Mouse (Mus musculus): Measurements from ENCODE around the gene Zgrf1. TPM values are rescaled to one million over a fixed set of nuclear protein-coding genes. Genes with fewer than 3 reads are reported as not detected.

The Zgrf1 gene
- polyA plus RNA-seq, 1 experiment from 2014 or later, result 1.1 TPM

DNA sequence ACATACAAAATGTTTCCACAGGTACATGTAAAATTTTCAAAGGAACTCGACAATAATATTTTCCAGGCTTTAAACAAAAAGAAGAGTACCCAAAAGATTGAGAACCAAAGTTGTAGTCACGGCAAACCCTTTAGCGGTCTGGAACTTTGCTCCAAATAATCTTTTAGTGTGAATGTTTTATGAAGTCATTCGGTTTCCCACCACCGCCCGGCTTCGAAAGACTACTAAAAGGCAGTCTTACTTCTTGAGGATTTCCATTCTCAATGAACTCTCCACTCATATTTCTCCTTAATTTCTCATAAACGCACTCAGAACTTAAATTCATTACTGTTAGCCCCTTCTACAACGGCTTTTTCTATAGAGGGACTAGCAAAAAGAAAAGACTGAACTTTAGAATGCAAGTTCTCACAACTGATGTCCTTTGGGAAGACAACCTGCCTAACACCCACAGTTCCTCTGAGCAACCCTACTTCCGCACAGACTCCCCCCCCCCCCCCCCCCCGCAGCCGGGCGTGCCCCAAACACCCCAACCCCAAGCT lies 786 bp upstream of the Zgrf1 start:
- TF ChIP-seq CTCF (IDR thresholded peaks at IDR 0.05; ENCODE audit: low read depth), result no peak
- ATAC-seq, result no peak
- Histone ChIP-seq H3K27ac (ENCODE audit: low read depth, low read length) (peak overlapping the region; percentile 85), H3K4me2 (replicated peaks; ENCODE audit: low read depth) (peak overlapping the region; percentile 64), H3K4me1 (replicated peaks; ENCODE audit: control insufficient read depth, insufficient read depth, low read length) (no peaks in the 10 kb centered on the region), H3K4me3 (ENCODE audit: low read depth, low read length) (peak overlapping the region; percentile 72), H3K9ac (ENCODE audit: low read depth, low read length) (peak overlapping the region; percentile 59), H3K36me3 (ENCODE audit: control insufficient read depth, insufficient read depth) (0 out of 2 replicates have a peak, but pooled peaks cover under 1% of the 10 kb centered on the region), H3K27me3 (replicated peaks; ENCODE audit: control insufficient read depth, insufficient read depth, low read length) (no peaks in the 10 kb centered on the region), H3K9me3 (ENCODE audit: control insufficient read depth) (no peaks in the 10 kb centered on the region)
- 2% methylated on average over 12 of the region's 13 CpGs for WGBS

GRCm38 (mm10) chr3:127553720-127554043 lies 393 bp downstream of the Zgrf1 start:
- Histone ChIP-seq H3K4me2 (replicated peaks; ENCODE audit: low read depth) (peak overlapping the region; percentile 75), H3K9ac (ENCODE audit: low read depth, low read length) (peak overlapping the region; percentile 55), H3K4me1 (replicated peaks; ENCODE audit: control insufficient read depth, insufficient read depth, low read length) (no peaks in the 10 kb centered on the region), H3K27ac (ENCODE audit: low read depth, low read length) (peak overlapping the region; percentile 46; the same call in 1 of the 2 replicates), H3K4me3 (ENCODE audit: low read depth, low read length) (peak overlapping the region; percentile 72), H3K36me3 (ENCODE audit: control insufficient read depth, insufficient read depth) (no peaks in the 10 kb centered on the region), H3K9me3 (ENCODE audit: control insufficient read depth) (no peaks in the 10 kb centered on the region), H3K27me3 (replicated peaks; ENCODE audit: control insufficient read depth, insufficient read depth, low read length) (no peaks in the 10 kb centered on the region)
- TF ChIP-seq CTCF (IDR thresholded peaks at IDR 0.05; ENCODE audit: low read depth), result no peak
- WGBS, result 3% methylated on average over 4 of the region's 4 CpGs
- no peak for ATAC-seq

DNA sequence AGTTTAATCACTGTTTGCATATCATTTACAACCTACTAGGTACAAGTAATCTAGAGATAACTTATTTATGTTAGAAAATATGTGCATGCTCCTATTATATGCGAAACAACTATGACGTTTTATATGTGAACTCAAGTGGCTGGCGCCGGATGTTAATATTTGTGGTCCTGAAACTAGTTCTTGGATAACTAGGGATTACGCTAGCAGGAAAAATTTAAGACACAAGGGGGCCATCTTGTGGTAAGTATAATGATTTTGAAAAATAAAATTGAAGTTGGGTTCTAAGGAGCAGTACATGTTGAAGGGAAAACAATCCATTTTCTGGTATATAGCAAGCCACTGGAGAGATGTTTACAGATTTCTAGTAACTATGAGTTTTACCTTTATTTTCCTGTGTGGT lies 1.4 kb downstream of the Zgrf1 start:
- Histone ChIP-seq H3K36me3 (ENCODE audit: control insufficient read depth, insufficient read depth) (no peaks in the 10 kb centered on the region), H3K4me1 (replicated peaks; ENCODE audit: control insufficient read depth, insufficient read depth, low read length) (no peaks in the 10 kb centered on the region), H3K9ac (ENCODE audit: low read depth, low read length) (no peak overlapping the region), H3K9me3 (ENCODE audit: control insufficient read depth) (no peaks in the 10 kb centered on the region), H3K27ac (ENCODE audit: low read depth, low read length) (no peak overlapping the region), H3K4me3 (ENCODE audit: low read depth, low read length) (no peak overlapping the region), H3K4me2 (replicated peaks; ENCODE audit: low read depth) (peak overlapping the region; percentile 75; the same call in 1 of the 2 replicates), H3K27me3 (replicated peaks; ENCODE audit: control insufficient read depth, insufficient read depth, low read length) (no peaks in the 10 kb centered on the region)
- no peak for ATAC-seq
- WGBS, result 36% methylated on average over 5 of the region's 5 CpGs
- peak; percentile 53 for TF ChIP-seq CTCF (IDR thresholded peaks at IDR 0.05; ENCODE audit: low read depth)

DNA sequence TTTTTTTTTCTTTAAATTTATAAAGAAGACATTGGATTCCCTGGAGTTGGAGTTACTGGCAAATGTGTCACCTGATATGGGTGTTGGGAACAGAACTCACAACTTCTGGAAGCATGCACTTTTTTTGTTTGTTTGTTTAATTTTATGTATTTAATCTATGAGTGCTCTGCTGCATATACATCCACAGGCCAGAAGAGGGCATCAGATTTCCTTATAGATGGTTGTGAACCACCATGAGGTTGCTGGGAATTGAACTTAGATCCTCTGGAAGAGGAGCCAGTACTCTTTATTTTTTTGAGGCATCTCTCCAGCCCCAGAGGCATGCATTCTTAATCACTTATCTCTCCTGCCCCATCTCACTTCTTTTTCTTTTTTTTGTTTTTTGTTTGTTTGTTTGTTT lies 4.9 kb downstream of the Zgrf1 start:
- peak; percentile 37 for TF ChIP-seq CTCF (IDR thresholded peaks at IDR 0.05; ENCODE audit: low read depth)
- H3K36me3 ChIP-seq (ENCODE audit: control insufficient read depth, insufficient read depth), result 0 out of 2 replicates have a peak, but pooled peaks cover 7% of the 10 kb centered on the region
- no peak overlapping the region for H3K9ac ChIP-seq (ENCODE audit: low read depth, low read length)
- ATAC-seq, result no peak
- no peak overlapping the region for H3K4me2 ChIP-seq (replicated peaks; ENCODE audit: low read depth)
- no peaks in the 10 kb centered on the region for H3K27me3 ChIP-seq (replicated peaks; ENCODE audit: control insufficient read depth, insufficient read depth, low read length)
- no peaks in the 10 kb centered on the region for H3K4me1 ChIP-seq (replicated peaks; ENCODE audit: control insufficient read depth, insufficient read depth, low read length)
- no peak overlapping the region for H3K27ac ChIP-seq (ENCODE audit: low read depth, low read length)
- no peak overlapping the region for H3K4me3 ChIP-seq (ENCODE audit: low read depth, low read length)
- H3K9me3 ChIP-seq (ENCODE audit: control insufficient read depth), result no peaks in the 10 kb centered on the region

GRCm38 (mm10) chr3:127562974-127563373 lies 9.7 kb downstream of the Zgrf1 start:
- peaks cover 13% of the 10 kb centered on the region; the same call in 1 of the 2 replicates for H3K36me3 ChIP-seq (ENCODE audit: control insufficient read depth, insufficient read depth)
- no peak for TF ChIP-seq CTCF (IDR thresholded peaks at IDR 0.05; ENCODE audit: low read depth)
- no peak overlapping the region for H3K4me2 ChIP-seq (replicated peaks; ENCODE audit: low read depth)
- 91% methylated on average over 4 of the region's 4 CpGs for WGBS
- H3K9me3 ChIP-seq (ENCODE audit: control insufficient read depth), result no peaks in the 10 kb centered on the region
- no peak overlapping the region for H3K4me3 ChIP-seq (ENCODE audit: low read depth, low read length)
- H3K4me1 ChIP-seq (replicated peaks; ENCODE audit: control insufficient read depth, insufficient read depth, low read length), result no peaks in the 10 kb centered on the region
- no peaks in the 10 kb centered on the region for H3K27me3 ChIP-seq (replicated peaks; ENCODE audit: control insufficient read depth, insufficient read depth, low read length)
- no peak overlapping the region for H3K9ac ChIP-seq (ENCODE audit: low read depth, low read length)
- H3K27ac ChIP-seq (ENCODE audit: low read depth, low read length), result no peak overlapping the region
- ATAC-seq, result no peak

GRCm38 (mm10) chr3:127565129-127565528 lies 11.8 kb downstream of the Zgrf1 start:
- no peak overlapping the region for H3K27ac ChIP-seq (ENCODE audit: low read depth, low read length)
- TF ChIP-seq CTCF (IDR thresholded peaks at IDR 0.05; ENCODE audit: low read depth), result no peak
- ATAC-seq, result no peak
- 73% methylated on average over 3 of the region's 3 CpGs for WGBS
- no peaks in the 10 kb centered on the region for H3K4me1 ChIP-seq (replicated peaks; ENCODE audit: control insufficient read depth, insufficient read depth, low read length)
- peaks cover 16% of the 10 kb centered on the region; the same call in 1 of the 2 replicates for H3K36me3 ChIP-seq (ENCODE audit: control insufficient read depth, insufficient read depth)
- H3K4me3 ChIP-seq (ENCODE audit: low read depth, low read length), result no peak overlapping the region
- H3K4me2 ChIP-seq (replicated peaks; ENCODE audit: low read depth), result no peak overlapping the region
- H3K9ac ChIP-seq (ENCODE audit: low read depth, low read length), result no peak overlapping the region
- H3K9me3 ChIP-seq (ENCODE audit: control insufficient read depth), result no peaks in the 10 kb centered on the region
- no peaks in the 10 kb centered on the region for H3K27me3 ChIP-seq (replicated peaks; ENCODE audit: control insufficient read depth, insufficient read depth, low read length)

GRCm38 (mm10) chr3:127572557-127572956 lies 19.3 kb downstream of the Zgrf1 start:
- H3K4me2 ChIP-seq (replicated peaks; ENCODE audit: low read depth), result peak overlapping the region; percentile 17
- no peaks in the 10 kb centered on the region for H3K4me1 ChIP-seq (replicated peaks; ENCODE audit: control insufficient read depth, insufficient read depth, low read length)
- H3K36me3 ChIP-seq (ENCODE audit: control insufficient read depth, insufficient read depth), result peaks cover 18% of the 10 kb centered on the region
- H3K9me3 ChIP-seq (ENCODE audit: control insufficient read depth), result no peaks in the 10 kb centered on the region
- H3K4me3 ChIP-seq (ENCODE audit: low read depth, low read length), result no peak overlapping the region
- no peak overlapping the region for H3K9ac ChIP-seq (ENCODE audit: low read depth, low read length)
- peak; percentile 49; the same call in 1 of the 2 replicates for ATAC-seq
- no peak overlapping the region for H3K27ac ChIP-seq (ENCODE audit: low read depth, low read length)
- no peaks in the 10 kb centered on the region for H3K27me3 ChIP-seq (replicated peaks; ENCODE audit: control insufficient read depth, insufficient read depth, low read length)
- peak; percentile 84 for TF ChIP-seq CTCF (IDR thresholded peaks at IDR 0.05; ENCODE audit: low read depth)
- 64% methylated on average over 4 of the region's 4 CpGs for WGBS

All from intestine, postnatal 0 days (tissue).